Mouse (Mus musculus) spleen, adult 2 months (tissue): ENCODE measurements around the gene Inpp5e. TPM values are rescaled to one million over a fixed set of nuclear protein-coding genes. Genes with fewer than 3 reads are reported as not detected.

Experiments
- DNase-seq, 2 experiments: peaks; one replicate each; pipeline versions ENCODE4 v3.0.0 to v3.0.0-alpha.2; 2012 to 2021; ENCODE audit warnings: low spot score in 2 of 2, low read depth in 1 of 2
- H3K27ac ChIP-seq: fragments of 200-500 bp; 2 replicates; pipeline ENCODE4 v1.5.1; 2012; ENCODE audit warnings: low read length, inconsistent platforms; ENCODE audit not compliant: insufficient read depth
- H3K27me3 ChIP-seq: fragments of 200-500 bp; 2 replicates; pipeline ENCODE4 v1.6.1; 2012; ENCODE audit warnings: mild to moderate bottlenecking, moderate library complexity, low read length, inconsistent platforms; ENCODE audit not compliant: control insufficient read depth, insufficient read depth
- H3K36me3 ChIP-seq: fragments of 200-500 bp; 2 replicates; pipeline ENCODE4 v1.6.1; 2012; ENCODE audit warnings: mild to moderate bottlenecking, low read length, inconsistent platforms; ENCODE audit not compliant: control insufficient read depth, insufficient read depth
- H3K4me1 ChIP-seq: fragments of 200-500 bp; 2 replicates; pipeline ENCODE4 v1.6.1; 2011; ENCODE audit warnings: inconsistent platforms; ENCODE audit not compliant: control insufficient read depth, insufficient read depth, insufficient read length
- H3K4me3 ChIP-seq: fragments of 200-500 bp; 2 replicates; pipeline ENCODE4 v1.5.1; 2011; ENCODE audit warnings: mild to moderate bottlenecking, inconsistent platforms; ENCODE audit not compliant: insufficient read depth, insufficient read length; ENCODE audit errors: extremely low read depth
- CTCF ChIP-seq: fragments of 200-500 bp; IDR thresholded peaks from 2 replicates; pipeline ENCODE4 v1.5.1; 2011; ENCODE audit warnings: mild to moderate bottlenecking, inconsistent platforms; ENCODE audit not compliant: insufficient read depth, insufficient read length, insufficient replicate concordance; ENCODE audit errors: extremely low read depth
- POLR2A ChIP-seq: fragments of 200-500 bp; IDR thresholded peaks from 2 replicates; pipeline ENCODE4 v1.6.1; 2011; ENCODE audit warnings: low read depth, low read length, inconsistent platforms
- WGBS: fragments of 180-500 bp; shearing (Covaris S2); methylation state at CpG from one replicate; pipeline ENCODE4 v1.1.7; 2018; 5-methylcytosine and 5-hydroxymethylcytosine counted together
- polyA plus RNA-seq: library from polyadenylated mRNA; depleted of rRNA; stranded (reverse); fragments of >200 nt; gene quantifications from 2 replicates; pipeline ENCODE4 v1.2.3, GENCODE M21; 2012

Gene Inpp5e
- polyA plus RNA-seq, 1 experiment: 22.8 TPM

GRCm38 (mm10) chr2:26423086-26423485 is 14.1 kb upstream of the Inpp5e start:
- no peak for DNase-seq
- WGBS: 97% methylated on average over 1 of the region's 1 CpGs
- no peak for TF ChIP-seq CTCF
- no peak for TF ChIP-seq POLR2A
- Histone ChIP-seq H3K27ac (no peak overlapping the region), H3K27me3 (no peaks in the 10 kb centered on the region), H3K4me3 (no peak overlapping the region), H3K4me1 (no peaks in the 10 kb centered on the region), H3K36me3 (peaks cover 54% of the 10 kb centered on the region)

- H3K36me3 ChIP-seq: peaks cover 52% of the 10 kb centered on the region
These were observed 13.0 kb upstream of the Inpp5e start for GRCm38 (mm10) chr2:26421969-26422368.

GRCm38 (mm10) chr2:26418120-26418519 is 9.1 kb upstream of the Inpp5e start:
- Histone ChIP-seq H3K27me3 (no peaks in the 10 kb centered on the region), H3K36me3 (peaks cover 48% of the 10 kb centered on the region), H3K4me3 (no peak overlapping the region), H3K4me1 (no peaks in the 10 kb centered on the region), H3K27ac (no peak overlapping the region)
- DNase-seq: no peak
- TF ChIP-seq CTCF (no peak), POLR2A (no peak)
- WGBS: 97% methylated on average over 1 of the region's 1 CpGs

More at GRCm38 (mm10) chr2:26421969-26422368, 13.0 kb upstream of the Inpp5e start:
- TF ChIP-seq CTCF (no peak), POLR2A (no peak)
- H3K4me1 ChIP-seq: no peaks in the 10 kb centered on the region
- H3K27ac ChIP-seq: no peak overlapping the region
- no peak overlapping the region for H3K4me3 ChIP-seq
- 95% methylated on average over 2 of the region's 2 CpGs for WGBS
- no peak for DNase-seq
- H3K27me3 ChIP-seq: no peaks in the 10 kb centered on the region

GRCm38 (mm10) chr2:26417066-26417465 is 8.1 kb upstream of the Inpp5e start:
- Histone ChIP-seq H3K27ac (no peak overlapping the region), H3K36me3 (peaks cover 48% of the 10 kb centered on the region)

GRCm38 (mm10) chr2:26410931-26411411 is 2.0 kb upstream of the Inpp5e start:
- TF ChIP-seq CTCF (no peak), POLR2A (no peak)
- H3K27me3 ChIP-seq: no peaks in the 10 kb centered on the region
- peaks cover 9% of the 10 kb centered on the region; the same call in 1 of the 2 replicates for H3K4me1 ChIP-seq
- peaks cover 31% of the 10 kb centered on the region for H3K36me3 ChIP-seq
- no peak overlapping the region for H3K27ac ChIP-seq
- no peak for DNase-seq
- 75% methylated on average over 5 of the region's 5 CpGs for WGBS
- no peak overlapping the region for H3K4me3 ChIP-seq

More at GRCm38 (mm10) chr2:26417066-26417465, 8.1 kb upstream of the Inpp5e start:
- TF ChIP-seq POLR2A (no peak), CTCF (no peak)
- DNase-seq: no peak
- Histone ChIP-seq H3K4me1 (no peaks in the 10 kb centered on the region), H3K27me3 (no peaks in the 10 kb centered on the region), H3K4me3 (no peak overlapping the region)

- Histone ChIP-seq H3K4me1 (peaks cover 9% of the 10 kb centered on the region; the same call in 1 of the 2 replicates), H3K4me3 (no peak overlapping the region), H3K27ac (no peak overlapping the region), H3K36me3 (peaks cover 22% of the 10 kb centered on the region), H3K27me3 (no peaks in the 10 kb centered on the region)
- no peak for DNase-seq
- no peak for TF ChIP-seq CTCF
- no peak for TF ChIP-seq POLR2A
- WGBS: 73% methylated on average over 5 of the region's 5 CpGs
These were observed 1.1 kb upstream of the Inpp5e start for GRCm38 (mm10) chr2:26410091-26410490.

- TF ChIP-seq CTCF (no peak), POLR2A (no peak)
- Histone ChIP-seq H3K36me3 (peaks cover 19% of the 10 kb centered on the region), H3K4me3 (no peak overlapping the region), H3K4me1 (peaks cover 9% of the 10 kb centered on the region; the same call in 1 of the 2 replicates), H3K27me3 (no peaks in the 10 kb centered on the region), H3K27ac (no peak overlapping the region)
- WGBS: 59% methylated on average over 3 of the region's 3 CpGs
- no peak for DNase-seq
These were observed 359 bp upstream of the Inpp5e start for GRCm38 (mm10) chr2:26409362-26409761.

GRCm38 (mm10) chr2:26403306-26403705 is 5.7 kb downstream of the Inpp5e start:
- DNase-seq: no peak
- no peak for TF ChIP-seq POLR2A
- no peak for TF ChIP-seq CTCF
- Histone ChIP-seq H3K27me3 (no peaks in the 10 kb centered on the region), H3K4me1 (peaks cover 7% of the 10 kb centered on the region; the same call in 1 of the 2 replicates), H3K36me3 (peaks cover 20% of the 10 kb centered on the region), H3K4me3 (no peak overlapping the region), H3K27ac (no peak overlapping the region)
- 91% methylated on average over 8 of the region's 8 CpGs for WGBS
